Mouse (Mus musculus): ENCODE data around the gene Gng2.
A peak's percentile ranks its signal among the peaks of the same experiment; 100 is the strongest.

Gng2 gene

GRCm38 (mm10) chr14:19977271-19978024 is at the start of gene Gng2:
Gng2 (minus strand) TSS chr14:19977627.
- DNase-seq (ENCODE audit: low read depth, low spot score) = no peak

GRCm38 (mm10) chr14:20024888-20025719 is 47.7 kb upstream of the Gng2 start:
- no peak for DNase-seq (ENCODE audit: low read depth, low spot score)

- DNase-seq (ENCODE audit: low read depth, low spot score) = no peak
Measured at GRCm38 (mm10) chr14:20023939-20024338, 46.5 kb upstream of the Gng2 start.

- DNase-seq (ENCODE audit: low read depth, low spot score) = no peak
Measured at GRCm38 (mm10) chr14:20019486-20019885, 42.1 kb upstream of the Gng2 start.

GRCm38 (mm10) chr14:20012506-20013275 is 35.3 kb upstream of the Gng2 start:
- no peak for DNase-seq (ENCODE audit: low read depth, low spot score)

GRCm38 (mm10) chr14:20007446-20007845 is 30.0 kb upstream of the Gng2 start:
- no peak for DNase-seq (ENCODE audit: low read depth, low spot score)

- no peak for DNase-seq (ENCODE audit: low read depth, low spot score)
Measured at GRCm38 (mm10) chr14:20004777-20005289, 27.4 kb upstream of the Gng2 start.

- no peak for DNase-seq (ENCODE audit: low read depth, low spot score)
Measured at GRCm38 (mm10) chr14:19996853-19997252, 19.4 kb upstream of the Gng2 start.

- no peak for DNase-seq (ENCODE audit: low read depth, low spot score)
Measured at GRCm38 (mm10) chr14:19995943-19996342, 18.5 kb upstream of the Gng2 start.

- DNase-seq (ENCODE audit: low read depth, low spot score) = no peak
Measured at GRCm38 (mm10) chr14:19994068-19994467, 16.6 kb upstream of the Gng2 start.

- DNase-seq (ENCODE audit: low read depth, low spot score) = no peak
Measured at GRCm38 (mm10) chr14:19993570-19993883, 16.1 kb upstream of the Gng2 start.

- DNase-seq (ENCODE audit: low read depth, low spot score) = no peak
Measured at GRCm38 (mm10) chr14:19992873-19993569, 15.6 kb upstream of the Gng2 start.

- DNase-seq (ENCODE audit: low read depth, low spot score) = no peak
Measured at GRCm38 (mm10) chr14:19991861-19992260, 14.4 kb upstream of the Gng2 start.

GRCm38 (mm10) chr14:19990436-19990993 is 13.1 kb upstream of the Gng2 start:
- no peak for DNase-seq (ENCODE audit: low read depth, low spot score)

- DNase-seq (ENCODE audit: low read depth, low spot score) = no peak
Measured at GRCm38 (mm10) chr14:19988410-19988809, 11.0 kb upstream of the Gng2 start.

- no peak for DNase-seq (ENCODE audit: low read depth, low spot score)
Measured at GRCm38 (mm10) chr14:19987358-19987834, 10.0 kb upstream of the Gng2 start.

GRCm38 (mm10) chr14:19986614-19987357 is 9.4 kb upstream of the Gng2 start:
- DNase-seq (ENCODE audit: low read depth, low spot score) = peak; percentile 86

GRCm38 (mm10) chr14:19985912-19986613 is 8.6 kb upstream of the Gng2 start:
- no peak for DNase-seq (ENCODE audit: low read depth, low spot score)

GRCm38 (mm10) chr14:19985107-19985911 is 7.9 kb upstream of the Gng2 start:
- DNase-seq (ENCODE audit: low read depth, low spot score) = no peak

All from telencephalon, adult 2 months (tissue).